Mouse (Mus musculus) adrenal gland (tissue): Measurements from ENCODE around the gene Myh9.

Experiments
- intact Hi-C: fragments of 180-260 bp; cut with DNase I; formaldehyde crosslinking; loops from one replicate; pipeline ENCODE4 v1.15.1; 2025
- long read RNA-seq, 2 experiments: library from polyadenylated mRNA; unstranded; transcript quantifications; one replicate each; pipeline ENCODE4 v2.0.0; 2020; ENCODE audit warnings: borderline replicate concordance in 1 of 2; ENCODE audit not compliant: insufficient replicate concordance in 1 of 2

Myh9 gene
- long read RNA-seq, experiment 1, partial matches to known transcripts = 8 of 47 reads
- long read RNA-seq, experiment 1, other reads (novel, unspliced or antisense) = 39 of 47 reads
- long read RNA-seq, experiment 2, partial matches to known transcripts = 10 of 44 reads
- long read RNA-seq, experiment 2, other reads (novel, unspliced or antisense) = 33 of 44 reads

GRCm38 (mm10) chr15:77842047-77842843 is at the start of gene Myh9:
TSS of gene Myh9 (minus strand) at chr15:77842175.
- intact Hi-C loops = loop anchor here (10.0 kb wide), 1 partner anchor 57 kb away; no protein-coding TSS in a partner anchor

- intact Hi-C loops = no loop called here
Observed at GRCm38 (mm10) chr15:77891766-77892165, 49.8 kb upstream of the Myh9 start.

- intact Hi-C loops = no loop called here
Observed at GRCm38 (mm10) chr15:77889761-77890422, 47.9 kb upstream of the Myh9 start.

GRCm38 (mm10) chr15:77888286-77888685 is 46.3 kb upstream of the Myh9 start:
- intact Hi-C loops = no loop called here

- intact Hi-C loops = no loop called here
Observed at GRCm38 (mm10) chr15:77887093-77887488, 45.1 kb upstream of the Myh9 start.

GRCm38 (mm10) chr15:77886369-77887092 is 44.6 kb upstream of the Myh9 start:
- intact Hi-C loops = no loop called here

- intact Hi-C loops = no loop called here
Observed at GRCm38 (mm10) chr15:77885945-77886344, 44.0 kb upstream of the Myh9 start.

- intact Hi-C loops = no loop called here
Observed at GRCm38 (mm10) chr15:77885159-77885558, 43.2 kb upstream of the Myh9 start.

GRCm38 (mm10) chr15:77883697-77884010 is 41.7 kb upstream of the Myh9 start:
- intact Hi-C loops = no loop called here

GRCm38 (mm10) chr15:77882797-77883696 is 41.1 kb upstream of the Myh9 start:
- intact Hi-C loops = no loop called here

GRCm38 (mm10) chr15:77882297-77882696 is 40.3 kb upstream of the Myh9 start:
- intact Hi-C loops = no loop called here

GRCm38 (mm10) chr15:77881698-77882097 is 39.7 kb upstream of the Myh9 start:
- intact Hi-C loops = no loop called here

- intact Hi-C loops = no loop called here
Observed at GRCm38 (mm10) chr15:77880738-77881137, 38.8 kb upstream of the Myh9 start.

- intact Hi-C loops = no loop called here
Observed at GRCm38 (mm10) chr15:77879756-77880155, 37.8 kb upstream of the Myh9 start.

- intact Hi-C loops = no loop called here
Observed at GRCm38 (mm10) chr15:77877209-77877608, 35.2 kb upstream of the Myh9 start.

GRCm38 (mm10) chr15:77876716-77877115 is 34.7 kb upstream of the Myh9 start:
- intact Hi-C loops = no loop called here

- intact Hi-C loops = no loop called here
Observed at GRCm38 (mm10) chr15:77875953-77876352, 34.0 kb upstream of the Myh9 start.

- intact Hi-C loops = no loop called here
Observed at GRCm38 (mm10) chr15:77874807-77875206, 32.8 kb upstream of the Myh9 start.

GRCm38 (mm10) chr15:77874310-77874709 is 32.3 kb upstream of the Myh9 start:
- intact Hi-C loops = no loop called here

- intact Hi-C loops = no loop called here
Observed at GRCm38 (mm10) chr15:77873564-77873963, 31.6 kb upstream of the Myh9 start.

GRCm38 (mm10) chr15:77872996-77873395 is 31.0 kb upstream of the Myh9 start:
- intact Hi-C loops = no loop called here
